ENCODE assay signal across 10 mouse cellular contexts in genomic region chrX:11748278-11748677, GRCm38 (mm10).
DNase-seq lines count a peak whose midpoint lies in the region; ATAC-seq and TF ChIP-seq lines count a peak whose summit lies in the region.
"Had no signal": no experiment of that assay in that cellular context is flagged by ENCODE, and none has a peak within 500 bp of the region (broad histone marks: within the 10 kb centered on the region; RNA-seq: fewer than 3 reads in every experiment).

No protein-coding gene starts in this region.

- DNase-seq in heart, adult 18-20 months = peak; percentile 63 to 70
- DNase-seq in heart, postnatal 25 days (ENCODE audit: low spot score) = no peak
- DNase-seq in cerebellum, adult 11-12 months = peak; percentile 59
- peak; percentile 20 to 57 for DNase-seq in heart, adult 9 months (ENCODE audit: low spot score in 2 of 2)
- DNase-seq in embryo, embryonic 11 days = no peak
- DNase-seq in left cerebral cortex, postnatal 25 days (ENCODE audit: low spot score in 2 of 2) = no peak
- DNase-seq in forebrain, postnatal 0 days = no peak
- DNase-seq: lung, adult 2 months had no signal

- no peaks in the 10 kb centered on the region for H3K27me3 ChIP-seq in C2C12 (ENCODE audit: control insufficient read depth, insufficient read depth, insufficient read length)
- H3K27me3 ChIP-seq in forebrain, postnatal 0 days (ENCODE audit: insufficient read depth, low read length) = no peaks in the 10 kb centered on the region

- no peak for ATAC-seq in forebrain, postnatal 0 days

- H3K4me2 ChIP-seq in forebrain, postnatal 0 days (ENCODE audit: low read depth) = no peak overlapping the region
- H3K4me2 ChIP-seq: heart, embryonic 13.5 days had no signal

- WGBS in forebrain, postnatal 0 days = 55% methylated on average over 4 of the region's 4 CpGs

- H3K4me3 ChIP-seq in C2C12 (ENCODE audit: insufficient read depth, poor library complexity, severe bottlenecking) = no peak overlapping the region
- H3K4me3 ChIP-seq in forebrain, postnatal 0 days (ENCODE audit: low read depth, low read length) = no peak overlapping the region
- H3K4me3 ChIP-seq: heart, embryonic 13.5 days had no signal

- no peak overlapping the region for H3K27ac ChIP-seq in forebrain, postnatal 0 days (ENCODE audit: low read depth, low read length)
- H3K27ac ChIP-seq: heart, embryonic 13.5 days had no signal

- H3K4me1 ChIP-seq in forebrain, postnatal 0 days (ENCODE audit: insufficient read depth) = no peaks in the 10 kb centered on the region

- intact Hi-C loops in heart, postnatal 25 days (cut with DNase I) = no loop called here
- intact Hi-C loops in left cerebral cortex, postnatal 25 days (cut with DNase I) = no loop called here

- no peaks in the 10 kb centered on the region for H3K9me3 ChIP-seq in forebrain, postnatal 0 days (ENCODE audit: low read length)
- H3K9me3 ChIP-seq: heart, embryonic 13.5 days had no signal

- H3ac ChIP-seq in C2C12 (ENCODE audit: control insufficient read depth, insufficient read length, low read depth) = no peak overlapping the region

- H3K79me2 ChIP-seq in C2C12 (ENCODE audit: control insufficient read depth, insufficient read depth) = no peaks in the 10 kb centered on the region

- H3K9ac ChIP-seq in forebrain, postnatal 0 days = no peak overlapping the region
- H3K9ac ChIP-seq: heart, embryonic 13.5 days had no signal

- H3K79me3 ChIP-seq in C2C12 (ENCODE audit: low read depth) = no peaks in the 10 kb centered on the region

- no peak for TF ChIP-seq CTCF in C2C12 (IDR thresholded peaks at IDR 0.05; ENCODE audit: control insufficient read depth, insufficient read depth, insufficient read length)
- no peak for TF ChIP-seq CTCF in forebrain, postnatal 0 days (IDR thresholded peaks at IDR 0.05; ENCODE audit: low read depth)

- H3K36me3 ChIP-seq in C2C12 (ENCODE audit: control insufficient read depth, insufficient read depth) = no peaks in the 10 kb centered on the region
- H3K36me3 ChIP-seq in forebrain, postnatal 0 days (ENCODE audit: insufficient read depth) = no peaks in the 10 kb centered on the region
- H3K36me3 ChIP-seq: heart, embryonic 13.5 days had no signal

TF ChIP-seq in C2C12, 6 proteins besides CTCF, POLR2A, EP300 and RAD21:
- TF ChIP-seq MYOD1 (IDR thresholded peaks at IDR 0.05; ENCODE audit: control insufficient read depth, insufficient read length, low read depth) (peak; percentile 57), MYOG (IDR thresholded peaks at IDR 0.05; ENCODE audit: control insufficient read depth, extremely low read depth, insufficient read length) (no peak), FOSL1 (IDR thresholded peaks at IDR 0.05; ENCODE audit: insufficient read depth, low read length, poor library complexity, severe bottlenecking) (no peak), CEBPB (IDR thresholded peaks at IDR 0.05; ENCODE audit: low read depth) (no peak), USF1 (IDR thresholded peaks at IDR 0.05; ENCODE audit: low read depth) (no peak), MAX (IDR thresholded peaks at IDR 0.05) (no peak)

Comparison
In these comparisons a context has a peak if more than half of its experiments do, and no peak if none do; other contexts are left out.
1. DNase-seq: peak in heart, adult 18-20 months (2 of 2), cerebellum, adult 11-12 months (single experiment) and heart, adult 9 months (2 of 2); none in heart, postnatal 25 days (single experiment), embryo, embryonic 11 days (single experiment), left cerebral cortex, postnatal 25 days (0 of 2) and forebrain, postnatal 0 days (single experiment).